Mouse (Mus musculus) embryonic facial prominence, embryonic 14.5 days (tissue): Measurements from ENCODE around the gene Cadps2. TPM values are rescaled to one million over a fixed set of nuclear protein-coding genes. Genes with fewer than 3 reads are reported as not detected.
A peak's percentile ranks its signal among the peaks of the same experiment; 100 is the strongest.

Experiments used
- ATAC-seq: fragments of 200-750 bp; cut with Nextera tagmentation; 2 replicates; pipeline ENCODE4 v1.8.0; 2017; ENCODE audit warnings: low read depth, moderate number of reproducible peaks, moderate TSS enrichment
- DNase-seq: peaks from one replicate; pipeline ENCODE4 v3.0.0-alpha.2; 2015; ENCODE audit warnings: low spot score
- H3K27ac ChIP-seq: fragments of 300-500 bp; sonication (generic); replicated peaks from 2 replicates; pipeline ENCODE4 v1.5.1; 2014; ENCODE audit warnings: low read depth, mild to moderate bottlenecking, low read length, moderate library complexity
- H3K27me3 ChIP-seq: fragments of 300-500 bp; sonication (generic); replicated peaks from 2 replicates; pipeline ENCODE4 v1.6.1; 2014; ENCODE audit warnings: low read length; ENCODE audit not compliant: control insufficient read depth, insufficient read depth
- H3K36me3 ChIP-seq: fragments of 300-500 bp; sonication (generic); 2 replicates; pipeline ENCODE4 v1.6.1; 2014; ENCODE audit warnings: low read length, mixed read lengths; ENCODE audit not compliant: control insufficient read depth, insufficient read depth
- H3K4me1 ChIP-seq: fragments of 300-500 bp; sonication (generic); 2 replicates; pipeline ENCODE4 v1.6.1; 2014; ENCODE audit warnings: antibody characterized with exemption, low read length; ENCODE audit not compliant: control insufficient read depth, insufficient read depth
- H3K4me2 ChIP-seq: fragments of 300-500 bp; sonication (generic); 2 replicates; pipeline ENCODE4 v1.6.1; 2014; ENCODE audit warnings: low read depth, mild to moderate bottlenecking, low read length, moderate library complexity, mixed read lengths
- H3K4me3 ChIP-seq: fragments of 300-500 bp; sonication (generic); 2 replicates; pipeline ENCODE4 v1.5.1; 2014; ENCODE audit warnings: low read depth, mild to moderate bottlenecking, low read length
- H3K9ac ChIP-seq: fragments of 300-500 bp; sonication (generic); 2 replicates; pipeline ENCODE4 v1.6.1; 2014; ENCODE audit warnings: low read depth, mild to moderate bottlenecking, low read length, moderate library complexity, mixed read lengths
- H3K9me3 ChIP-seq: fragments of 300-500 bp; sonication (generic); 2 replicates; pipeline ENCODE4 v1.6.1; 2016; ENCODE audit warnings: low read length; ENCODE audit not compliant: control insufficient read depth
- WGBS: fragments of 180-500 bp; shearing (Covaris S2); extraction: QIAGEN DNeasy Blood & Tissue Kit; methylation state at CpG from one replicate; pipeline ENCODE4 v1.1.7; 2014; 5-methylcytosine and 5-hydroxymethylcytosine counted together
- polyA plus RNA-seq: library from polyadenylated mRNA; unstranded; fragments of >200 nt; fragmentation: Nextera tagmentation; extraction: Ambion mirVana; gene quantifications from 2 replicates; pipeline ENCODE4 v1.2.1, GENCODE M21; 2014

The Cadps2 gene
- polyA plus RNA-seq: 7.2 TPM in 2 replicates

DNA sequence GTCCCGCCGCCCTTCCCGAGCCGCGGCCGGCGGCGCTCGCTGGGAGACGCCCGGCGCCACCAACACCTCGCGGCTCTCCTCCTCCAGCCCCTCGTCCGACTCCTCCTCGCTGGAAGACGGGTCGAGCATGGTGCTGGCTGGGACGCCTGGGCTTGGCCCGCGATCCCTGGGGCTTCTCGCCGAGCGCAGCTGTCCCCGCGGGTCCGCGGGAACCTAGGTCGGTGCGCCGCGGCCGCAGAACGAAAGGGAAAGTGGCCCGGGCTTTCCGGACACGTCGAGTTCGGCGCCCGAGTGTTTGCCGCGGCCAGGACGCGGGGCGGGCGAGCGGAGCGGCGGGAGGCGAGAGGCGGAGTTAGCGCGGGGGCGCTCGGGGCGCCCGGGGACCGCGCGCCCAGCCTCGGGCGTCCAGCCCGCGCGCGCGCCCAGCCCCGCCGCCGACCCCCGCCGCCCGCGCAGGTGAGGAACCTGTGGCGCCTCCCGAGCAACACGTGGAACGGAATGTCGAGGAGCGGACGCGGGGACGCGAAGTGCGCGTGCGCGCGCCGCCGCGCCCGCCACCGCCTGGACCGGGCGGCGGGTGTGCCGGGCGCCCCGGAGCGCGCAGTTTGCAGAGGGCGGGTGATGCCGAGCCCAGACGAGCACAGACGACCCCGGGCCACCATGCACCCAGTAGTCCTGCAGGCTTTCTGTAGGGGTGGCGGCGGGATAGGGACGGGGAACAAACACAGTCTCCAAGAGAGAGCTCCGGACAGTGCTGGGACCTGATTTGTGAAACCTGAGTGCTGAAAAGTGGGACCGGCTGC is at the start of gene Cadps2:
Cadps2 (minus strand) TSS at position 413 of the 803 bp plus-strand sequence.
- Histone ChIP-seq H3K27ac (no peak within 1 kb of the TSS), H3K27me3 (peaks cover 33% of the 10 kb centered on the region), H3K9ac (peak within 1 kb of the TSS; percentile 68), H3K4me1 (no peaks in the 10 kb centered on the region), H3K9me3 (no peaks in the 10 kb centered on the region), H3K36me3 (no peaks in the 10 kb centered on the region), H3K4me3 (peak within 1 kb of the TSS; percentile 66), H3K4me2 (peak within 1 kb of the TSS; percentile 90)
- DNase-seq: peak; percentile 50
- peak; percentile 86 for ATAC-seq
- whole genome bisulfite sequencing: 1% methylated on average over 18 of the region's 114 CpGs

- Histone ChIP-seq H3K27ac (no peak overlapping the region), H3K4me1 (no peaks in the 10 kb centered on the region), H3K9ac (no peak overlapping the region), H3K4me3 (no peak overlapping the region), H3K9me3 (no peaks in the 10 kb centered on the region), H3K27me3 (no peaks in the 10 kb centered on the region), H3K36me3 (no peaks in the 10 kb centered on the region), H3K4me2 (no peak overlapping the region)
- DNase-seq (peak; percentile 63), ATAC-seq (peak; percentile 68)
- WGBS: 15% methylated on average over 6 of the region's 6 CpGs
Measured at GRCm38 (mm10) chr6:23886418-23886817, 47.2 kb upstream of the Cadps2 start.

DNA sequence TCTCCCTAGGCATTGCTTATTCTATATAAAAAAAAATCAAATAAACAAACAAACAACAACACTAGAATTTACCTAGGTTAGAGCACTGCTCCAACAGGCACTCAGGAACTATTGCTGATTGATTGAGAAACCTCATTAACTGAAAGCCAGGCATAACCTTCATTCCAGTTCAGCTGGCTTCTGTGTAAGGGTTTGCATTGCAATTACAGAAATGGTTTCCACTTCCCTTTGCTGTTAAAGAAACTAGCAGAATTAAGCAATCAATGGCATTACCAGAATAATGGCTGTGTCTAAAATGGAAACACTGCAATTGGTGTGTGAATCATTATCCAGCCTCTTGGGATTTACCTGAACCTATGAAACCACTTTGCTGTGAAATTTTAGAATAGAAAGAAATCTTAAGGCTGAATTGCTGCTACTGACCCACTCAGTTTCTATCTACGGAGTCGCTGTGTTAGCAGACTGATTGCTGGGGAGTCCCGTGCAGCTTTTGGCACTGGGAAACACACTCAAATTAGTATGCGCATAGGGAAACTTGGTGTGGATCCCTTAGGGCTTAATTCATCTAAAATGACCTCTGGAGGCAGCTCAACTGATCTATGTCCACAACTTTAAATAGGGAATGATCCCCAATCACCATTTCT is 37.7 kb upstream of the Cadps2 start:
- H3K36me3 ChIP-seq: no peaks in the 10 kb centered on the region
- H3K4me2 ChIP-seq: no peak overlapping the region
- WGBS: 44% methylated on average over 4 of the region's 4 CpGs
- H3K9me3 ChIP-seq: no peaks in the 10 kb centered on the region
- peak; percentile 8 for DNase-seq
- no peak overlapping the region for H3K9ac ChIP-seq
- ATAC-seq: no peak
- H3K4me1 ChIP-seq: no peaks in the 10 kb centered on the region
- H3K27ac ChIP-seq: no peak overlapping the region
- no peak overlapping the region for H3K4me3 ChIP-seq
- no peaks in the 10 kb centered on the region for H3K27me3 ChIP-seq

DNA sequence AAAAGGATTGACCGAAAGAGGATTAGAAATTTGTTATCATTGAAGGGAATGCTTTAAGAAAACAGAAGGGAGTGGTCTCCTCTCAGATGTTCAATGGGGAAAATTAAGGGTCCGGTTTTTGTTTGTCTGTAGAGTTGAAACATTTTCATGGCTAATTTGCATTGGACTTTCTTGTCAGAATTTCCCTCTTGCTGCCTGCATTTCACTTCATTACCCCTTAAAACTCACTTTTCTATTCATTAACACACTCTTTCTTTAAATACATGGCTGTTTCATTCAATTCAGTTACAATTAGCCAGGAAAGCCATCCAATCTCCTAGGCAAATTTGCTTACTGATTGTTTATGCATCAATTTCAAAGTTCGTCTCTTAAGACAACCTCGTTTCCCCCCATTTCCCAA is 37.1 kb upstream of the Cadps2 start:
- Histone ChIP-seq H3K27me3 (no peaks in the 10 kb centered on the region), H3K4me1 (no peaks in the 10 kb centered on the region), H3K9me3 (no peaks in the 10 kb centered on the region), H3K4me2 (no peak overlapping the region), H3K9ac (no peak overlapping the region), H3K27ac (no peak overlapping the region), H3K36me3 (no peaks in the 10 kb centered on the region), H3K4me3 (no peak overlapping the region)
- 58% methylated on average over 4 of the region's 4 CpGs for WGBS
- DNase-seq (no peak), ATAC-seq (no peak)

DNA sequence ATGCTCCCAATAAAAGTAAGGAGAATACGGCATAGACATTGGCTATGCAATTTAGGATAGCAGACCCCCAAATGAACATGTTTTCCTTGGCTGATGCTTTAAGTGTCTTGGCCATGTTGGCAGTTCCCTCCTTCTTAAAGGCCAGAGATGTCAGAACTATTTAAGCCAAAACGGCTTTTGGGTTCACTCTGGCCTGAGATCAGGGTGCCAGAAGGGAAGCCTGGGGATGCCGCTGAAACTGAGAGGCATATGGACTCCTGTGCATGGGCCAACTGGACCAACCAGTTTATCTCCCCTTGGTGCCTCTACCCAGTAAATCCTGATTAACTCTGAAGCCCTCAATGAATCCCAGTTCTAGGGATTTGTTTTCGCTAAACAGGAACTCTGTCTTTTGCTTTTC is 34.6 kb upstream of the Cadps2 start:
- ATAC-seq (no peak), DNase-seq (peak; percentile 19)
- Histone ChIP-seq H3K4me2 (no peak overlapping the region), H3K36me3 (no peaks in the 10 kb centered on the region), H3K9ac (no peak overlapping the region), H3K27me3 (no peaks in the 10 kb centered on the region), H3K4me3 (no peak overlapping the region), H3K4me1 (no peaks in the 10 kb centered on the region), H3K9me3 (no peaks in the 10 kb centered on the region), H3K27ac (no peak overlapping the region)
- 78% methylated on average over 4 of the region's 4 CpGs for WGBS

- ATAC-seq (no peak), DNase-seq (no peak)
- no peaks in the 10 kb centered on the region for H3K27me3 ChIP-seq
- H3K4me3 ChIP-seq: no peak overlapping the region
- H3K4me2 ChIP-seq: no peak overlapping the region
- no peaks in the 10 kb centered on the region for H3K9me3 ChIP-seq
- no peak overlapping the region for H3K9ac ChIP-seq
- H3K36me3 ChIP-seq: no peaks in the 10 kb centered on the region
- no peaks in the 10 kb centered on the region for H3K4me1 ChIP-seq
- H3K27ac ChIP-seq: no peak overlapping the region
- 84% methylated on average over 3 of the region's 3 CpGs for WGBS
Measured at GRCm38 (mm10) chr6:23873231-23873630, 34.0 kb upstream of the Cadps2 start.

- Histone ChIP-seq H3K9me3 (no peaks in the 10 kb centered on the region), H3K27ac (no peak overlapping the region), H3K27me3 (no peaks in the 10 kb centered on the region), H3K4me1 (no peaks in the 10 kb centered on the region), H3K9ac (no peak overlapping the region), H3K4me2 (no peak overlapping the region), H3K36me3 (no peaks in the 10 kb centered on the region), H3K4me3 (no peak overlapping the region)
- no peak for ATAC-seq
- DNase-seq: no peak
Measured at GRCm38 (mm10) chr6:23869971-23870370, 30.8 kb upstream of the Cadps2 start.

- Histone ChIP-seq H3K4me3 (no peak overlapping the region), H3K9me3 (no peaks in the 10 kb centered on the region), H3K27me3 (no peaks in the 10 kb centered on the region), H3K27ac (no peak overlapping the region), H3K9ac (no peak overlapping the region), H3K36me3 (no peaks in the 10 kb centered on the region), H3K4me2 (no peak overlapping the region), H3K4me1 (no peaks in the 10 kb centered on the region)
- no peak for DNase-seq
- no peak for ATAC-seq
- WGBS: 85% methylated on average over 7 of the region's 7 CpGs
Measured at GRCm38 (mm10) chr6:23866298-23866697, 27.1 kb upstream of the Cadps2 start.

- WGBS: 91% methylated on average over 11 of the region's 11 CpGs
- DNase-seq (no peak), ATAC-seq (no peak)
- no peaks in the 10 kb centered on the region for H3K4me1 ChIP-seq
- no peaks in the 10 kb centered on the region for H3K9me3 ChIP-seq
- H3K4me3 ChIP-seq: no peak overlapping the region
- no peak overlapping the region for H3K9ac ChIP-seq
- H3K36me3 ChIP-seq: no peaks in the 10 kb centered on the region
- no peak overlapping the region for H3K27ac ChIP-seq
- H3K27me3 ChIP-seq: no peaks in the 10 kb centered on the region
- no peak overlapping the region for H3K4me2 ChIP-seq
Measured at GRCm38 (mm10) chr6:23853464-23853863, 14.2 kb upstream of the Cadps2 start.
